Mouse (Mus musculus) colon, adult 2 months (tissue): ENCODE results near the gene Clcn6. TPM values are rescaled to one million over a fixed set of nuclear protein-coding genes. Genes with fewer than 3 reads are reported as not detected.

ENCODE experiments used
- polyA plus RNA-seq: library from polyadenylated mRNA; depleted of rRNA; stranded (reverse); fragments of >200 nt; gene quantifications from 2 replicates; pipeline ENCODE4 v1.2.3, GENCODE M21; 2012; rRNA removed

Gene Clcn6
- 3.9 and 4.8 TPM in 2 replicates for polyA plus RNA-seq

DNA sequence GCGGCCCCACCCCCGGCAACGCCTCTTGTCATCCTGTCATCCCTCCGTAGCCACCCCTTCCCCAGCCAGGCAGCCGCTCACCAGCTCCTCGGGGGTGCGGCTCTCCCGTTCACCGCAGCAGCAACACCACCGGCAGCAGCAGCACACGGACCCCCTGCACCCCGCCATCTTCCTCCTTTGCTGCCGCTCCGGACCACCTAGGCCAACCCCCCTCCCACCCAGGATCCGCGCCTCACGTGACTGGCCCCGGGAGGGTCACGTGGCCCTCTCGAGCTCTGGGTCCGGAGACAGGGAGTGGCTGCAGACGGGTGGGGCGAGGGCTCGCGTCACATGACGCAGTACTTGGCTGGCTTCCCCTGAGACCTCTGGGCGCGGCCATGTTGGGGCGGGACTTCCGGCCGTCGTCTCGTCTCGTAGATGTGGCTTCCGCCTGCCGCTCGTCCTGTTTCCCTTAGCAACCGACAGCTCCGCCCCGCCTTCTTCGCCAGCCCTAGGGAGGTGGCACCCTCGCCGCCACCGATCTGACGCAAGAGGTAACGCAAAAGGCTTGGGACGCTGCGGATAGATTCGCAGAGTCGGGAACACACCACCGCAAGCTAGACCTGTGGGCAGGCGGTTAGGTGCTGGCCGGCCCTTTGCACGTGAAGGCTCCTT is at the start of gene Clcn6, which contains the start of gene Mthfr:
Gene Clcn6 (minus strand): TSS at position 222 of the 654 bp plus-strand sequence.
Gene Mthfr (plus strand): TSS at position 478 of the 654 bp plus-strand sequence.

DNA sequence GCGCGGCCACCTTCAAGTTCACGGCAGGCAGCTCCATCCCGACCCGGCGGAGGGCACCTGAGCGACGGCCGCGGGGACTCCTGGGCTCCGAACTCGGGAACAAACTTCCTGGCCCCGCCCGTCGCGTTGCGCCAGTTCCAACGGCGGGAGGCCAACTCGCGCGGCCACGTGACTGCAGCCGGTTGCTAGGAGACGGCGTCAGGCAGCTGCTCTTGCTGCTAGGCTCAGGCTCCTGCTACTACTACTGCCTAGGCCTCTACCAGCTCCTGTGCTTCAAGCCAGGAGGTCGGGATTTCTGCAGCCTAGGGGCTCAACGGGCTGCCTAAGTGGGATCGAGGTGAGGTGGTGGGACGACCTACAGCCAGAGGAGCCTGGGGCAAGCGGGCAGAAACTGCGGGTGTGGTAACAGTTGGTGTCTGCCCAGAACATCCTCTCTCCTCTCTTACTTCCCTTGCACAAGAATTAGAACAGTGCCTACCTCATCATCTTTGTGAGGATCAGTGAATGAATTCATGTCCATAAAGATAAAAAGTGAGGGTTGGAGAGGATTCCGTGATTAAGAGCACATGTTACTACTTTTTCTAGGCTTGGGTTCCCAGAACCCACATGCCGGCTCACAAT is 49.4 kb upstream of the Clcn6 start, which contains the start of gene Agtrap:
Gene Agtrap (minus strand): TSS at position 125 of the 621 bp plus-strand sequence.

DNA sequence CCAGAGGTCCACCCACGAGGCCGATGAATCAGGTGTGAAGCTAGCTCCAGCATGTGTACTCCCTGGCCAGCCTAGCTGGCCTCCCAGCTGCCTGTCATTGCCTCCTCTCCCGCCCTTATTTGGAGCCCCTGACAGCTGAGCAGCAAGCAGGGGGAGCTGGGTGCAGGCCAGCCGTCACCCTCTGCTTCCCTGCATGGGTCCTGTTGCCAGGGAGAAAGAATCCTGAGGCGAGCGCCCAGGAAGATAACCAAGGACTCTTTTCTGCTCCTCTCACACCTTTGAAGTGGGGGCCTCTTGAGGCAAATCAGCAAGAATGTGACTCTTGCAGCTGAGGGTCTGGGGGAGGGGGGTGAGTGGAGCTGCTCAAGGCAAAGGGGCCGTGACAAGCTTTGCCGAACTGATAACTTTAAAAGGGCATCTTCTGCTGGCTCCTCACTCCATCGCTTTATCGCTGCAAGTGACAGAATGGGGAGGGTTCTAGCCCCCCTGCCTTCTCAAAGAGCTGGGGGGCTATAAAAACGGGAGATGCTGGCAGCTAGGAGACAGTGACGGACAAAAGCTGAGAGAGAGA is 38.3 kb downstream of the Clcn6 start, which contains the start of gene Nppa:
Gene Nppa (plus strand): TSS at position 521 of the 571 bp plus-strand sequence.

DNA sequence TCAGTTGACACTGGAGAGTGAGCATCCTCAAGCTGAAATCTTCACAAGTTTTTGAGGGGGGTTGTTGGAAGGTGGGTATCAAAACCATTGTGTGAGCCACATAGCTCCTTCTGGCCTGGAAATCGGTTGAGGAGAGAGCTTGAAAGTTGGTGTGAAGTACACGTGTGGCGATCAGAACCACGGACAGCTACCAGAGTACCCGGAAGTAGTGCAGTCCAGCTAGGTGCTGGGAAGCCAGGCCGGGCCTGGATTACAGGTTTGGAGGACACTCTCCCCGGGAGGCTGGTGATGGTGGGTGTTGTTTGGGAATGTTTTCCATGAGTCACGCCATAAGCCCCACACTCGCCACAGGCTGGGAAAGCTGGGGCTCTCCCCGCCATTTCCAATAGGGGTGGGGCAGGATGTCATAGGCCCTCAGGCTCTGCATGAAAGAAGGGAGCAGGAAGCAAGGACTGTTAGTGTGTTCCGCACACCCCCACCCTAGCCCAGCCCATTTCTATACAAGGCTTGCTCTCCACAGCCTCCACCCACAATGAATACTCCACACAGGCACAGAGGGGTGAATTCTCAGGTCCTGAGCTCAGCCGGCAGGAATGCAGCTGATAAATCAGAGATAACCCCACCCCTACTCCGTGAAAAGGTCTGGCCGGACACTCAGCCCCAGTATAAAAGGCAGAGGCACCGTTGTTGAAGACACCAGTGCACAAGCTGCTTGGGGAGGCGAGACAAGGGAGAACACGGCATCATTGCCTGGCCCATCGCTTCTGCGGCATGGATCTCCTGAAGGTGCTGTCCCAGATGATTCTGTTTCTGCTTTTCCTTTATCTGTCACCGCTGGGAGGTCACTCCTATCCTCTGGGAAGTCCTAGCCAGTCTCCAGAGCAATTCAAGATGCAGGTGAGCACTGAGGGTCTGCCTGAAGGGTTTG is 53.2 kb downstream of the Clcn6 start, which contains the start of gene Nppb:
Gene Nppb (plus strand): TSS at position 584 of the 928 bp plus-strand sequence.

Other genes with a start within 250 kb of the Clcn6 start
- 0.12 TPM in 2 replicates for gene Zfp984, start 229.0 kb downstream of the Clcn6 start, polyA plus RNA-seq
- gene Zfp933, start 190.5 kb downstream of the Clcn6 start, polyA plus RNA-seq = 0.34 and 0.35 TPM in 2 replicates
- gene Miip, start 170.0 kb downstream of the Clcn6 start, polyA plus RNA-seq = 59.8 and 88.8 TPM in 2 replicates
- 0.47 and 0.83 TPM in 2 replicates for gene Fv1, start 169.8 kb downstream of the Clcn6 start, polyA plus RNA-seq
- 51.7 and 58.1 TPM in 2 replicates for gene Mfn2, start 134.1 kb downstream of the Clcn6 start, polyA plus RNA-seq
- gene Plod1, start 102.1 kb downstream of the Clcn6 start, polyA plus RNA-seq = 28.2 and 36.6 TPM in 2 replicates
- 200 and 218 TPM in 2 replicates for gene 2510039O18Rik, start 97.9 kb downstream of the Clcn6 start, polyA plus RNA-seq
- not detected in 2 replicates for gene Nppb, start 53.0 kb downstream of the Clcn6 start, polyA plus RNA-seq
- not detected in 2 replicates for gene Nppa, start 38.1 kb downstream of the Clcn6 start, polyA plus RNA-seq
- gene Mthfr, start 256 bp upstream of the Clcn6 start, polyA plus RNA-seq = 21.1 and 24.5 TPM in 2 replicates
- 35.6 and 37.8 TPM in 2 replicates for gene Agtrap, start 49.2 kb upstream of the Clcn6 start, polyA plus RNA-seq
- gene Mad2l2, start 91.6 kb upstream of the Clcn6 start, polyA plus RNA-seq = 17.8 and 18.4 TPM in 2 replicates
- 0.15 and 0.57 TPM in 2 replicates for gene Draxin, start 91.9 kb upstream of the Clcn6 start, polyA plus RNA-seq
- 65.0 and 70.9 TPM in 2 replicates for gene Fbxo6, start 113.3 kb upstream of the Clcn6 start, polyA plus RNA-seq
- 15.5 and 18.0 TPM in 2 replicates for gene Fbxo44, start 121.7 kb upstream of the Clcn6 start, polyA plus RNA-seq
- 1.7 and 2.0 TPM in 2 replicates for gene Fbxo2, start 121.8 kb upstream of the Clcn6 start, polyA plus RNA-seq
- gene Disp3, start 249.1 kb upstream of the Clcn6 start, polyA plus RNA-seq = 0.20 and 0.42 TPM in 2 replicates